Mouse (Mus musculus) adrenal gland, postnatal 36 days (tissue): ENCODE data around the gene Znrf1. TPM values are rescaled to one million over a fixed set of nuclear protein-coding genes. Genes with fewer than 3 reads are reported as not detected.
A peak's percentile ranks its signal among the peaks of the same experiment; 100 is the strongest.

Experiments used
- DNase-seq, 2 experiments: peaks; one replicate each; pipeline ENCODE4 v3.0.0; 2021; ENCODE audit warnings: mixed read lengths in 1 of 2
- total RNA-seq, 2 experiments: library from RNA; stranded (reverse); gene quantifications; 2 replicates each; pipeline ENCODE4 v1.2.3; 2021

Gene Znrf1
- total RNA-seq, 2 experiments from 2014 or later = 38.1 to 40.6 TPM

GRCm38 (mm10) chr8:111533503-111533902 lies 2.4 kb upstream of the Znrf1 start:
- DNase-seq = no peak

DNA sequence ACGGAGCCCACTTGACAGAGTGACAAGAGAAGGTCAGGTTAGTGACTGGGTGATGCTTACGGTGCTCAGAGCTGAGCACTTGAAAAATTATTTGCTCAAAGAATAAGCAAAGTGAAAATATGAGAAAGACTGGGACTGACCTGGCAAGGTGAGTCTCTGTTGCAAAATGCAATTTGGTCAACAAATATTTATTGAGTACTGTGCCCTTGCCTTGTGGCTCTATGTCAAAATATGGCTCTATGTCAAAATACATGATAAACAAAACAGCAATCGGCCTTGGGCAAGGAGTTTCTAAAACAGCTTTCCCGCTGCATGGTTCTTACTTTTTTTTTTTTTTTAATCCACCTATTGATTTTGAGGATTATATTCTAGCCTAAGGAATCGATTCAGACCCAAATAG lies 406 bp upstream of the Znrf1 start:
- no peak for DNase-seq

GRCm38 (mm10) chr8:111536978-111537764 lies 1.3 kb downstream of the Znrf1 start:
- peak; percentile 43 to 45 for DNase-seq

DNA sequence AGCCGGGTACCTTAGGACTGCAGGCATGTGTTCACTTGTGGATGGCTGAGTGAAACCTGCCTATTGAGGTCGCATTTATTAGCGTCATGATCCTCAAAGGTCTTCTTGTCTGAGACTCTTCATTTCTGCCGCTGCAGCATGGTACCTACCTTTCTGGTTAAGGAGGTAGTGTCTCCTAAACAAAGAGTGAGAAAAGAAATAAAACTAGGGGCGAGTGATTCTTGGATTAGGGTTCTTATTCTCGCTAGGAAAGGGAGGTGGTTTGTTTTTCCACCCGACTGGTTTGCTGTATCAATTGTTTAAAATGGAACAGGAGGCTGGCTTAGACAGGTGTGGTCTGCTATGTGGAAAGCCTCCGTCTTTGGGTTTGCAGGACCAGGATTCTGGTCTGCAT lies 1.9 kb downstream of the Znrf1 start:
- no peak for DNase-seq

DNA sequence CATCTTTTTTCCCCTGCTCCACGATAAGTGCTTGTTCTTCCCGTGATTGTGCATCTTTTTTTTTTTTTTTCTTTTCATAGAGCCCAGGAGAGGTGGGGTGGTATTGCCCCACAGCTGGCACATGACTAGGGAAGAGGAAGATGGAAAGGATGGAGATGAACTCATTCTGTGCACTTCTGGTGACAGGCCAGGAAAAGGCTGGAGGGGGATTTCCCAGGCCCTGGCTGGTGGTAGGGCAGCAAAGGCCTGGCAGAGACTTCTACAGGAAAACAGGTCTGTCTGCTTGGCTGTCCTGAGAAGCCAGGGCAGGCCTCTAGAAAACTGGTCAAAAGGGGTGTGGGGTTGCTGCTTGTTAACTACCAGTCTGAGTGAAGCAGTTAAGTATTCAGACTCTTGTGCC lies 2.3 kb downstream of the Znrf1 start:
- peak; percentile 52 to 55 for DNase-seq

- DNase-seq = peak; percentile 38 to 56
Observed at GRCm38 (mm10) chr8:111539422-111540076, 3.7 kb downstream of the Znrf1 start.

- DNase-seq = no peak
Observed at GRCm38 (mm10) chr8:111543712-111544380, 7.9 kb downstream of the Znrf1 start.

- DNase-seq = no peak
Observed at GRCm38 (mm10) chr8:111545406-111546156, 9.7 kb downstream of the Znrf1 start.

GRCm38 (mm10) chr8:111547144-111547543 lies 11.2 kb downstream of the Znrf1 start:
- no peak for DNase-seq

- DNase-seq = no peak
Observed at GRCm38 (mm10) chr8:111548201-111548600, 12.3 kb downstream of the Znrf1 start.

- no peak for DNase-seq
Observed at GRCm38 (mm10) chr8:111550002-111550870, 14.3 kb downstream of the Znrf1 start.

GRCm38 (mm10) chr8:111551511-111552130 lies 15.7 kb downstream of the Znrf1 start:
- DNase-seq = no peak

DNA sequence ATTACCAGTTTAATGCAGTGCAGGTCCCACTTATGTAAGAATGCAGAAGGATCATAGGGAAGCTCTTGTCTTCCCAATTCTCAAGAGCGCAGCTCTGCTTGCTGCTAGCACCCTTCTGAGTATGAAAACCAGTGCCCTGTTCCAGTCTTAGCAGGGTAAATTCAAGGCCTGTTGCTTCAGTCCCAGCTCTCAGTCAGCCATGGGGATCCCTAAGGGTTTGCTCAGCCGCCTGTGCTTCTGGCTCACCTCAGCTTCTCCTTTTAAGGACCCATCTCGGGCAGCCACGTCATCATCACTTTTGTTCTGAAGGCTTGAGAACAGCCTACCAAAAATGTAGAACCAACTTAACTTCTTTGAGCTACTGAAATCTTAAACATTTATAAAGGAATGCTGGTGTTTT lies 25.9 kb downstream of the Znrf1 start:
- no peak for DNase-seq

DNA sequence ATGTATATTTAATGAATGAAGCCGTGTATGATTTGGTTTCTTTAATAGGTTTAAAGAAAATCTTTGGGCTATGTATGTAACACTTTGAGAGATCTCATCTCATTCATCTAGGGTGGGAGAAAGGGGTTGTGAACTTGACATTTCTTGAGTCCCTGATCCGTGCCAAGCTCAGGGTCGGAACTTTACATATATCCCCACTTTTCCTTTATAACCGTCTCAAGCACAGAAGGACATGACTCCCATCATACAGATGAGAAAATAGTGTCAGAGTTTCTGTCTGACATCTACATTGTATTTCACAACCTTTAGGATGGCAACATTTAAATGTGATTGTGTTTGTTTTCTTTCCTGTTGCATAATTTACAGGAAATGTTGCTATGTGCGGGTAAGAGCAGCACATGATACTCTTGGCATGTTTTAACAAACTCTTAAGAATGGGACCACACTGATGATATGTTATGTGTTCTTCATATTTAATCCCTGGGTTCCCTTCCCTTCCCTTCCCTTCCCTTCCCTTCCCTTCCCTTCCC lies 26.4 kb downstream of the Znrf1 start:
- DNase-seq = no peak

GRCm38 (mm10) chr8:111563075-111563474 lies 27.2 kb downstream of the Znrf1 start:
- DNase-seq = no peak

DNA sequence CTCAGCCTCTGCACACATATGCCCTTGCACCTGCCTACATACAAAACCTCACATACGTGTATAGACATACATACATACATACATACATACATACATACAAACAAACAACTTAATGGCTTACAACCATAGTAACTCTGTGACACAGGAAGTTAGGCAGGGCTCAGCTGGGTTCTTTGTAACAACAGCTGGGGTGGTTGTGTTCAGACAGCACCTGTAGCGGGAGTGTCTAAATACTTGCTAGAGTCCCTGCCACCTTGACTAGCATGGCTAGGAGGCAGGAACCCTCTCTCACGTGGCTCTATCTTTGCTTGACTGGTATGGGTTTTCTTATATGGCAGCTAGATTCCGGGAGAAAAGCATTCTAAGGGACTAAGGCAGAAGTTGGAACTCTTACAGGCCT lies 27.8 kb downstream of the Znrf1 start:
- no peak for DNase-seq

DNA sequence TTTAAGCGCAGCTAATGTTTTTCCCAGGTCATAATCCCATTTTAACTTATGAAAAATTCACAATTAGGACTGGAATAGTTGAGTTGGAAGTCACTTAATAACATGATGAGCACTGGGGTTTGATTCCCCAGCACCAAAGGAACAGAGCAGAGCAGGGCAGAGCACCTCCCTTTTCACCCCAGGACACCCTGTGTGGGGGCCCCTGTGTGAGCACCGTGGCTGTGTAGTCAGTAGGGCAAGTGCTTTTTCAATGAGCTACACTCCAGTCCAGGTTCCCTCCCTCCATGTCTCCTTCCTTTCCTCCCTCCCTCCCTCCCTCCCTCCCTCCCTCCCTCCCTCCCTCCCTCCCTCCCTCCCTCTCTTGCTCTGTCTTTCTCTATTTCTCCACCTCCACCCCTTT lies 28.2 kb downstream of the Znrf1 start:
- DNase-seq = no peak

GRCm38 (mm10) chr8:111565784-111566191 lies 29.9 kb downstream of the Znrf1 start:
- DNase-seq = no peak

- no peak for DNase-seq
Observed at GRCm38 (mm10) chr8:111566326-111566725, 30.4 kb downstream of the Znrf1 start.

GRCm38 (mm10) chr8:111567571-111567970 lies 31.7 kb downstream of the Znrf1 start:
- no peak for DNase-seq

- no peak for DNase-seq
Observed at GRCm38 (mm10) chr8:111568029-111568428, 32.1 kb downstream of the Znrf1 start.
